Mouse (Mus musculus): ENCODE measurements around the gene Nhlh1. TPM values are rescaled to one million over a fixed set of nuclear protein-coding genes. Genes with fewer than 3 reads are reported as not detected.

The Nhlh1 gene
- polyA plus RNA-seq, 1 experiment from 2014 or later = 3.6 TPM

DNA sequence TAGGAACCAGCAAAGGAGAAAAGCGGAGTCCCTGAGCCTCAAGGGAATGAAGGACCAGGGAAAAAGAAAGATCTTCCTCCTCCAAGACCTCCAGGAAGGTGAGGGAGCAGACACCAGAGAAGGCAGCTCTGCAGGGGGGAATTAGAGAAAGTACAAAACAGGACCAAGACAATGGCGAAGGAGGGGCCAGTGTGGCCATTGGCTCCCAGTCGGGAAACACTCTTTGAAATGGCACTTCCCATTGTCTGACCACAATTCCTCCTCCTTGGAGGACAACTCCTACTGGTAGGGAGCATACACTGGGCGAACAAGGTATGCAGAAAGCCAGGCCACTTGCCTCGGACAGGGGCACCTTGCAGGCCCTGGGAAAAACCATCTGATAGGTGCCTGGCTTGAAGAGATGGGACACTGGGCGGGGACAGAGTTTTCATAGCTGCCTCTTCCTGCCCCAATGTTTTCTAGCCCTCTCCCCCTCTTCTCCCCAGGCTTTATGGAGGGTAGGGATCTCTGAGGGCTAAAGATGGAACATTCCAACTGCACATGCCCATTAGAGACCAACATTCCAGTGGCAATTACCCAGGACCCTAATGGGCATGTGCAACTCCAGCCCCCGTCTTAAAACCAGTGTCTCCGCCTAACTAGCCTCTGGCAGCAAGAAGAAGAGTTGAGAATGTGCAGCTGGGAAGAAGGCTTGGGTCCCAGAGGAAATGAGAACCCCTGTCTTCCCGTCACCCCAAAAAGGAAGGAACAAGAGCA lies 33.1 kb downstream of the Nhlh1 start:
- H3K27me3 ChIP-seq = no peaks in the 10 kb centered on the region
- peak overlapping the region; percentile 98 for H3K27ac ChIP-seq (replicated peaks)
- H3K4me1 ChIP-seq (replicated peaks) = peaks cover 74% of the 10 kb centered on the region
- no peaks in the 10 kb centered on the region for H3K36me3 ChIP-seq
- peak overlapping the region; percentile 94 for H3K4me2 ChIP-seq
- H3K4me3 ChIP-seq = peak overlapping the region; percentile 95
- no peaks in the 10 kb centered on the region for H3K9me3 ChIP-seq
- peak overlapping the region; percentile 95 for H3K9ac ChIP-seq
- no peak for ATAC-seq (ENCODE audit: low FRiP score, low read depth)
- WGBS = 13% methylated on average over 9 of the region's 9 CpGs

DNA sequence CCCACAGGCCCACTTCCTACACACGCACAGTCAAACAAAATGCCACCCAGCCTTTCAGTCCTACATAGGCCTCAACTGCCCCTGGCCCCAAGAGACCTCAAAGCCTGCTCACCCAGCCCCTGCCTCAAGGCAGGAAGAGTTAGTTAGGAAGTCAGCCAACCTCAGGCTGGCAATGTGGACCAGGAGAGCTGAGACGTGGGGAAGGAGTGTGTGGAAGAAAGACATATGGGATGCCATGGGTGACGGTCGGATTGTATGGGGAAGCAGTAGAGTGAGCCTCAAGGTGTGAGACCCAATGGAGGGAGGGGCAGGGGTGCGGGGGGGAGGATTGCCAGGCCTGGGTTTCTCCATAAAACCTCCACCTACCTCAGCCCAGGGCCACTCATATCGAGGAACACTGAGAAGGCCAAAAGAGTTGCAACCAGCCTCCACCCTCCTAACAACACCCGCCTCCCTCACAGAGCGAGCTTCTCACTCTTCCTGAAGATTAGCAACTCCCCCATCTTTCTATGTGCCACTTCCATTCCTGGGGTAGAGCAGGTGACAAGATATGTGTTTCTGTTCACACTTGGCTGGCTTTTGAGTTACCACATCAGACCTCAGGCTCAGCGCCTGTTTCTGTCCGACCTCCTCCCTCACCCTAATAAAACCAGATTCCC lies 37.4 kb downstream of the Nhlh1 start:
- Histone ChIP-seq H3K4me3 (no peak overlapping the region), H3K4me2 (no peak overlapping the region), H3K9me3 (no peaks in the 10 kb centered on the region), H3K4me1 (replicated peaks) (peaks cover 91% of the 10 kb centered on the region), H3K27ac (replicated peaks) (peak overlapping the region; percentile 25; the same call in 1 of the 2 replicates), H3K9ac (no peak overlapping the region), H3K36me3 (no peaks in the 10 kb centered on the region), H3K27me3 (no peaks in the 10 kb centered on the region)
- ATAC-seq (ENCODE audit: low FRiP score, low read depth) = no peak
- WGBS = 58% methylated on average over 10 of the region's 10 CpGs

DNA sequence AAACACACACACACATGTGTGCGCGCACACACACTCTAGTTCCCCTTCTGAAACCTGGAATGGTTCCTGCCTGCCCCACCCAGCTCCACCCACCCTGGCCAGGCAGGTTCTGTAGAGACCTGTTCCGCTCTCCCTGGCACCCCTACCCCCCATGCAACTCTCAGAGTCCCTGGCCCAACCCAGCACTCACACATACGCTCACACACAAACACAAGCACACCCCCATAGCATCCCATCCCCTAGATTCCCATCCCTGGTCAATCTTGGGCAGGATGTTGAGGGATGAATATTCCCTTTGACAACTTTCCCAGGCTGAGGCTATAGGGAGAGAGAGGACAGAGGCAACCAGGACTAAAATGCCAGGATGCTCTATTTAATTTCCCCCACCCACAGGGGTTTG lies 38.0 kb downstream of the Nhlh1 start:
- Histone ChIP-seq H3K4me2 (no peak overlapping the region), H3K9ac (no peak overlapping the region), H3K9me3 (no peaks in the 10 kb centered on the region), H3K27me3 (no peaks in the 10 kb centered on the region), H3K4me1 (replicated peaks) (peaks cover 91% of the 10 kb centered on the region), H3K27ac (replicated peaks) (no peak overlapping the region), H3K36me3 (no peaks in the 10 kb centered on the region), H3K4me3 (no peak overlapping the region)
- 92% methylated on average over 4 of the region's 4 CpGs for WGBS
- no peak for ATAC-seq (ENCODE audit: low FRiP score, low read depth)

DNA sequence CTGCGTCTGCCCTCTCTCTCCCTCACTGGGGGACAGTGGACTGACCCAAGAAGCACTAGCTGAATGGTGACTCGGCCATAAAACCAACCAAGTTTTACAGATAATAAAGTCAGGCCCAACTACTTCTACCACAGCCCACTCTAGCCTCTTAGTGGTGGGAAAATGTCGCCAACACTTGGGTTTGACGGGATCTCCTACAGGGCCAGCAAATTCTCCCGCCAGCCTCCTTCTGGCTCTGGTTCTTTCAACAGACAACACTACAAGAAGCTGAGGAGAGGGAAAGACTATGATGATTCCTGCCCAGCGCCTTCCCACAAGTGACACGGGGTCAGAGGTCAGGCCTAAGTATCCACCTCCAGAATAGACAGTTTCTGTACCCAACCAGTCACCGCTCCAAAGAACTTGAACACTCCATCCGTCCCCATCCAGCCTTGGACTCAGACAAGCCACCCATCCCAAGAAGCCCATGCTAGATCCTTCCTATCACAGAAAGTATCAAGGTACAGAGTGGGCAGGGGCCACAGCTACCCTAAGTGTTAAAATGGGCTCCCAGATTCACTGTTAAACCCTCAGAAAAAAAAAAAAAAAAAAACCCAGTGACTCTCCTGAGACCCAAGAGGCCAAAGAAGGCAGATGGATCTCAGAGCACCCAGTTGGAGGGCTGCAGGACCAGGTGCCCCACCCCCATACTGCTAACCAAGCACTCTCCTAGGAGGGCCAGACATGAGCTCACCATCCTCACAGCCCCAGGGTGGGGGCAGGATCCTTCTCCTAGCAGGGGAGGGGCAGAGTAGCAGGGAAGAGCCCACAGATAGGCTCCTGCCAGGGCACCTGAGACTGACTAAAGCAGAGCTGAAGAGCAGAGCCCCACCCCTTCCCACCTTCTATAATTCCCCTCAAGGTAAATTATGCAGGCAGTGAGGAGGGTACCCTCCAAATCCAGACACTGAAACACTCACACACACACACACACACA lies 38.7 kb downstream of the Nhlh1 start:
- Histone ChIP-seq H3K9ac (no peak overlapping the region), H3K4me1 (replicated peaks) (peaks cover 91% of the 10 kb centered on the region), H3K36me3 (no peaks in the 10 kb centered on the region), H3K4me2 (no peak overlapping the region), H3K27ac (replicated peaks) (peak overlapping the region; percentile 83), H3K27me3 (no peaks in the 10 kb centered on the region), H3K4me3 (no peak overlapping the region), H3K9me3 (no peaks in the 10 kb centered on the region)
- 65% methylated on average over 9 of the region's 9 CpGs for WGBS
- ATAC-seq (ENCODE audit: low FRiP score, low read depth) = no peak

DNA sequence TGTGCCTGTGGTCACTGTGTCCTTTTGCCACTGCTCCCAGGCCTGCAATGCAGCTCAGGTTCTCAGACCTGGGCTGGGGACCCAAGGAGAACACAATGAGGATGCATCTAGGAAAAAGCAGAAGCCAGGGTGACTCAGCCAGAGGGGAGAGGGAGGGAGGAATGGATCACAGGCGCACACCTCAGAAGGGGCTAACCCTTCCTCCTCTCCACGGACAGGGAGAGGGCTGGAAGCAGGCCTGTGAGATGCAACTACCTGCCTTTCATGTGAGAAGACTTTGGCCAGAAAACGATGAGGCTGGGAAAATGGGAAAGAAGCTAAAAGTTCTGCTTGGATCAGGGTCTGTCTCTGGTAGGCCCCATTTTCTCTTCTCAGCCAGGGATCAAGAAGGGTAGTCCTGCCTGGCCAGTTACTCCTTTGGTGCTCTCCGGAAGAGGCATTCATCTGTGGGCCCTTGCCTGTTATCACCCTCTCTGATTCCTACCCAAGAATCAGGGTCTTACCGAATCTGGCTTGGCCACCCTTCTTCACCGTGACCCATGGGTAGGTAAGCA lies 39.8 kb downstream of the Nhlh1 start:
- H3K9ac ChIP-seq = no peak overlapping the region; the same call in 1 of the 2 replicates
- no peak overlapping the region for H3K4me3 ChIP-seq
- peak overlapping the region; percentile 36; the same call in 1 of the 2 replicates for H3K4me2 ChIP-seq
- peaks cover 93% of the 10 kb centered on the region for H3K4me1 ChIP-seq (replicated peaks)
- H3K9me3 ChIP-seq = no peaks in the 10 kb centered on the region
- peak overlapping the region; percentile 83 for H3K27ac ChIP-seq (replicated peaks)
- ATAC-seq (ENCODE audit: low FRiP score, low read depth) = no peak
- WGBS = 45% methylated on average over 6 of the region's 6 CpGs
- H3K27me3 ChIP-seq = no peaks in the 10 kb centered on the region
- no peaks in the 10 kb centered on the region for H3K36me3 ChIP-seq

DNA sequence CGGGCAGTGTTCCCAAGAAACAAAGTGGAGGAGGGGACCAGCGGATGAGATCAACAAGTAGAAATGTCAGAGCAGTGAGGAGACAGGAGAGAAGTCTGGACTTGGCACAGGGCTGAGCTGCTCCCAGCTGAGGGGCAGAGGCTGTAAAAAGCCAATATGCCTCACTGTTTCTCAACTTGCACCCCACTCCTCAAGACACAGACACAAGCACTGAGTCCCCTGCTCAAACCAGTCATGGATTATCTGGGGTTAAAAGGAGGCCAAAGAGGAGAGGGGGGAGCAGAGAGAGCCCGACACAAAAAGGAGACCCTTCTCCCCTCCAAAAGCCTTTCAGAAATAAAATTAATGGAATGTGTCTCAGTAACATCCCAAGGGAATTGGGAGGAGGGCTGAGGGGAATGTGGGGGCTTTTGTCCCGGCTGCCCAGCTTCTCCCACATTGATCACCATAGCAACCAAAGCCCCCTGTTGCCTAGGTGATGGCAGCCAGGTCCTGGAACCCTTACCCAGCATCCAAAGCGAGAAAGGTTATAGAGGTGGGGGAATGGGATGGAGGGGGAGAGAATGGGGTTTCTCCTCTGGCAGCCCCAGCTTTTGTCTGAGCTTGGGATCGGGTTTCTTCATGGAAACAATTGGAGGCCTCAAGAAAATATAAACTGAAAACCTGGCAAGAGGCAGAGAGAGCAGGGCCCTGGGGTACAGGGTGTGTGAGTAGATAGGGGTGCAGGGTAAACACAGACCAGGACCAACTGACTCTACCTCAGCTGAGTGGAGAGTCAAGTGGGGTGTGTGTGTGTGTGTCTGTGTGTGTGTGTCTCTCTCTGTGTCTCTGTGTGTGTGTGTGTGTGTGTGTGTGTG lies 40.5 kb downstream of the Nhlh1 start:
- Histone ChIP-seq H3K9me3 (no peaks in the 10 kb centered on the region), H3K27me3 (no peaks in the 10 kb centered on the region), H3K27ac (replicated peaks) (peak overlapping the region; percentile 83), H3K4me3 (0 out of 2 replicates have a peak overlapping the region, but pooled peaks have one; percentile 0), H3K36me3 (peaks cover under 1% of the 10 kb centered on the region; the same call in 1 of the 2 replicates), H3K9ac (no peak overlapping the region), H3K4me1 (replicated peaks) (peaks cover 92% of the 10 kb centered on the region), H3K4me2 (peak overlapping the region; percentile 36)
- 7% methylated on average over 6 of the region's 6 CpGs for WGBS
- ATAC-seq (ENCODE audit: low FRiP score, low read depth) = peak; percentile 71

DNA sequence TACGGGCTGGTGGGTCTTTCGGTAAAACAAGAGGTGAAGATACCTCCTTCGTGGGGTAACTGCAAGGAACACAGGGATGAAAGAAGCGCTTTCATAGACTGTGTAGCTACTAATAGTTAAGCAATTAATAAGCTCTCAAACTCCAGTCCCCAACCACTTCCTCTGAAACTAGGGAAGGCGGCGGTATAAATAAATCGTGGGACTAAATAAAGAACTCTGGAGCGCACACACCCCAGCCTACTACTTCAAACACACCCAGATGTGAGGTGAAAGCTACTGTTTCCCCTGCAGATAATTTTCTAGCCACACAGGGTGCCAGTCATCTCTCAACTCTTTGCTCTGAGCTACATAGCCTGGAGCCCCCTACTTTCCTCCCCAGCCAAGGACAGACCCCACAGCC lies 41.3 kb downstream of the Nhlh1 start:
- 31% methylated on average over 8 of the region's 8 CpGs for WGBS
- Histone ChIP-seq H3K9ac (no peak overlapping the region; the same call in 1 of the 2 replicates), H3K36me3 (peaks cover 9% of the 10 kb centered on the region), H3K27me3 (no peaks in the 10 kb centered on the region), H3K4me1 (replicated peaks) (peaks cover 90% of the 10 kb centered on the region), H3K27ac (replicated peaks) (peak overlapping the region; percentile 83), H3K9me3 (no peaks in the 10 kb centered on the region), H3K4me3 (no peak overlapping the region), H3K4me2 (peak overlapping the region; percentile 36)
- no peak for ATAC-seq (ENCODE audit: low FRiP score, low read depth)

DNA sequence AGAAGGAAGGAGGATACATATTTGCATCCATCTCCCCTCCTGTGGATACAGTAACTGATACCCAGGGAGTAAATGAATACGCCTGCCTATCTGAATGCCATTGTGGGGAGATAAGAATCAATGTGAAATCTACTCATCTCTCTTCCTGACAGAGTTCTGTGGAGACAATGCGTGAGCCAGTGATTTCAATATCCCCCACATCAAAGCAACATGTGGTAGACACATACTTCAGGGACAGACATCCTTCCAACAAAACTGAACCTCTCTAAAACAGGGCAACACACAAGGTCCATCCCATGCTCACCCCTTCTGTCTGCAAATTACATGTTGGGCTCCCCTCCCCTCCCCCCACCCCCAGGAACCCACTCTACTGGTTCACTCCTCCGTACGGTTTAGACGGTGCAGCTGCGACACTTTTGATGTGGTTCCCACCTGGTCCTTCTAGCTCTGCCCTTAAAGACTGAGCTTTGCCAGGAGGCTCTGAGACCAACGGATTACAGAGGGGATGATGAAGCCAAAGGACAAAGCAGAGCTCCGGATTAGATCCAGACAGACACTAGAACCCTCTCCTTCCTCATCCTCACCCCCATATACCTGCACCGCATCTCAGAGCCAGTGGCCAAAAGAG lies 41.9 kb downstream of the Nhlh1 start:
- no peak for ATAC-seq (ENCODE audit: low FRiP score, low read depth)
- H3K36me3 ChIP-seq = peaks cover 15% of the 10 kb centered on the region
- H3K9me3 ChIP-seq = no peaks in the 10 kb centered on the region
- H3K27ac ChIP-seq (replicated peaks) = peak overlapping the region; percentile 83
- H3K4me3 ChIP-seq = no peak overlapping the region
- 25% methylated on average over 9 of the region's 9 CpGs for WGBS
- peak overlapping the region; percentile 36; the same call in 1 of the 2 replicates for H3K4me2 ChIP-seq
- H3K4me1 ChIP-seq (replicated peaks) = peaks cover 87% of the 10 kb centered on the region
- no peak overlapping the region; the same call in 1 of the 2 replicates for H3K9ac ChIP-seq
- no peaks in the 10 kb centered on the region for H3K27me3 ChIP-seq

DNA sequence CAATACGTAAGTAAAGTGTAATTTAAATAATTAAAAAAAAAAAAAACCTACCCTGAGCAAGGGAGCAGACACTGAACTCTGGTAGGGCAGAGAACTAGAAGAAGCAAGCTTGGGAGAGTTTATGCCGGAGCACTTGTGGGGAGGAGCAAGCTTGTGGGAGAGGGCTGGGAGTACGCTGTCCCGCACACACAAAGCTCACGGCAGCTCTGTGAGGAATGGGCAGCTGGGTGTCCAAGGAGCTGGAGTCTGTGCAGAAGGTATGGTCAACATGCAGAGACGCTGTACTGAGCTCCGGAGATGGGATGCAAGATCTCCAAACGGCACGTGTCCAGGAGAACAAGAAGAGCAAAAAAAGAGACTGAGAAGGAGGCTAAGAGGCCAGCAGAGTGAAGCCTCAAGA lies 42.6 kb downstream of the Nhlh1 start:
- H3K4me3 ChIP-seq = no peak overlapping the region
- H3K9me3 ChIP-seq = no peaks in the 10 kb centered on the region
- H3K36me3 ChIP-seq = peaks cover 22% of the 10 kb centered on the region
- H3K4me1 ChIP-seq (replicated peaks) = peaks cover 80% of the 10 kb centered on the region
- no peak for ATAC-seq (ENCODE audit: low FRiP score, low read depth)
- no peaks in the 10 kb centered on the region for H3K27me3 ChIP-seq
- peak overlapping the region; percentile 35 for H3K4me2 ChIP-seq
- peak overlapping the region; percentile 83 for H3K27ac ChIP-seq (replicated peaks)
- H3K9ac ChIP-seq = no peak overlapping the region; the same call in 1 of the 2 replicates
- 15% methylated on average over 9 of the region's 9 CpGs for WGBS

DNA sequence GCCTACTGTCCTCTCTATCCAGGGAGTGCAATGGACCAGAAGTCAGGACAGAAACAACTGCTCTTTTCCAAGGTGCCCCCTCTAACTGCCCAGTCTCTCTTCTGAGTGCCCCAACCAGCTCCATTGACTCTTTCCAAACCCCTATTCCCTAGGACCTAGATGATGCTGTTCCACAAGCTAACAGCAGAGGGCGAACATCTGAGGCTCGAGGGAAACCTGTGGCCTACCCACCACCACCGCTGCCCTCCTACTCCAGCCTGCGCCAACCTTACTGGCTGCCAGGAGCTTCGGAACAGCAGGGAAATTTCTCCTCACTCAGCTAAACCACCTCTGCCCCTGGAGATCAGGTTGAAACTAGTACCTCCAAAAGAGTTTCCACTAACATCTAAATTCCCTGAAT lies 45.3 kb downstream of the Nhlh1 start:
- Histone ChIP-seq H3K4me1 (replicated peaks) (peaks cover 53% of the 10 kb centered on the region), H3K27me3 (no peaks in the 10 kb centered on the region), H3K9me3 (no peaks in the 10 kb centered on the region), H3K36me3 (peaks cover 45% of the 10 kb centered on the region), H3K4me2 (no peak overlapping the region), H3K4me3 (no peak overlapping the region), H3K9ac (no peak overlapping the region), H3K27ac (replicated peaks) (0 out of 2 replicates have a peak overlapping the region, but pooled peaks have one; percentile 10)
- WGBS = 5% methylated on average over 5 of the region's 5 CpGs
- no peak for ATAC-seq (ENCODE audit: low FRiP score, low read depth)

Measured in hindbrain, embryonic 15.5 days (tissue).